Mouse (Mus musculus) megakaryocyte, embryonic 14.5 days (primary cell): Measurements from ENCODE around the gene Ubash3a. TPM values are rescaled to one million over a fixed set of nuclear protein-coding genes. Genes with fewer than 3 reads are reported as not detected.

ENCODE experiments used
- H3K27me3 ChIP-seq: replicated peaks from 2 replicates; pipeline ENCODE3; 2012; ENCODE audit warnings: inconsistent platforms
- H3K36me3 ChIP-seq: replicated peaks from 2 replicates; pipeline ENCODE3; 2012; ENCODE audit warnings: low read length, inconsistent platforms, mixed read lengths
- H3K4me1 ChIP-seq: 2 replicates; pipeline ENCODE4 v1.6.1; 2012; ENCODE audit warnings: inconsistent platforms
- H3K4me3 ChIP-seq: replicated peaks from 2 replicates; pipeline ENCODE3; 2012; ENCODE audit warnings: moderate library complexity, mild to moderate bottlenecking, inconsistent platforms
- H3K9me3 ChIP-seq: 2 replicates; pipeline ENCODE4 v1.6.1; 2012; ENCODE audit warnings: inconsistent platforms
- FLI1 ChIP-seq: IDR thresholded peaks from 2 replicates; pipeline ENCODE4 v1.6.1; 2012; ENCODE audit warnings: low read length, inconsistent platforms, mixed read lengths
- GATA1 ChIP-seq: IDR thresholded peaks from 3 replicates; pipeline ENCODE4 v1.6.1; 2012; ENCODE audit warnings: mixed read lengths, low read length, inconsistent platforms, borderline replicate concordance
- polyA plus RNA-seq: library from polyadenylated mRNA; stranded (reverse); fragments of >175 nt; gene quantifications from 2 replicates; pipeline ENCODE4 v1.2.3, GENCODE M21; 2012; ENCODE audit warnings: low replicate concordance; ENCODE audit not compliant: insufficient read depth

Ubash3a gene
- polyA plus RNA-seq, result 45.2 and 56.2 TPM in 2 replicates

- H3K9me3 ChIP-seq, result no peaks in the 10 kb centered on the region
- H3K4me3 ChIP-seq, result peak within 1 kb of the TSS; percentile 92
- TF ChIP-seq GATA1 (no peak), FLI1 (no peak)
- peaks cover 75% of the 10 kb centered on the region for H3K4me1 ChIP-seq
- H3K36me3 ChIP-seq, result peaks cover 33% of the 10 kb centered on the region
- H3K27me3 ChIP-seq, result no peaks in the 10 kb centered on the region
Measured at GRCm38 (mm10) chr17:31207771-31208334, at the start of gene Ubash3a. Gene Ubash3a, plus strand, starts transcription at chr17:31207873.

- H3K9me3 ChIP-seq, result peaks cover 38% of the 10 kb centered on the region
- TF ChIP-seq GATA1, result no peak
- TF ChIP-seq FLI1, result no peak
- H3K4me1 ChIP-seq, result peaks cover 21% of the 10 kb centered on the region
- H3K27me3 ChIP-seq, result peaks cover 27% of the 10 kb centered on the region
- no peaks in the 10 kb centered on the region for H3K36me3 ChIP-seq
- no peak overlapping the region for H3K4me3 ChIP-seq
Measured at GRCm38 (mm10) chr17:31157921-31158320, 49.8 kb upstream of the Ubash3a start.

- peaks cover 9% of the 10 kb centered on the region for H3K4me1 ChIP-seq
- TF ChIP-seq GATA1 (no peak), FLI1 (no peak)
- no peaks in the 10 kb centered on the region for H3K36me3 ChIP-seq
- no peak overlapping the region for H3K4me3 ChIP-seq
- peaks cover 38% of the 10 kb centered on the region for H3K9me3 ChIP-seq
- H3K27me3 ChIP-seq, result peaks cover 37% of the 10 kb centered on the region
Measured at GRCm38 (mm10) chr17:31160291-31160690, 47.4 kb upstream of the Ubash3a start.

GRCm38 (mm10) chr17:31162607-31163006 lies 45.1 kb upstream of the Ubash3a start:
- TF ChIP-seq FLI1 (no peak), GATA1 (no peak)
- Histone ChIP-seq H3K9me3 (peaks cover 33% of the 10 kb centered on the region), H3K36me3 (no peaks in the 10 kb centered on the region), H3K27me3 (peaks cover 55% of the 10 kb centered on the region), H3K4me1 (peaks cover 9% of the 10 kb centered on the region), H3K4me3 (no peak overlapping the region)

- H3K4me3 ChIP-seq, result no peak overlapping the region
- no peaks in the 10 kb centered on the region for H3K36me3 ChIP-seq
- peaks cover 57% of the 10 kb centered on the region for H3K27me3 ChIP-seq
- peaks cover 21% of the 10 kb centered on the region for H3K9me3 ChIP-seq
- peaks cover 9% of the 10 kb centered on the region for H3K4me1 ChIP-seq
- TF ChIP-seq GATA1 (no peak), FLI1 (no peak)
Measured at GRCm38 (mm10) chr17:31163821-31164220, 43.9 kb upstream of the Ubash3a start.

- H3K27me3 ChIP-seq, result peaks cover 62% of the 10 kb centered on the region
- H3K9me3 ChIP-seq, result peaks cover 8% of the 10 kb centered on the region
- no peaks in the 10 kb centered on the region for H3K36me3 ChIP-seq
- TF ChIP-seq FLI1 (no peak), GATA1 (no peak)
- peaks cover 9% of the 10 kb centered on the region for H3K4me1 ChIP-seq
- H3K4me3 ChIP-seq, result no peak within 1 kb of the TSS
Measured at GRCm38 (mm10) chr17:31165127-31165526, 42.5 kb upstream of the Ubash3a start, which contains the start of gene Tff1. Gene Tff1, minus strand, starts transcription at chr17:31165277.

GRCm38 (mm10) chr17:31169796-31170195 lies 37.9 kb upstream of the Ubash3a start:
- TF ChIP-seq FLI1, result no peak
- no peak for TF ChIP-seq GATA1
- Histone ChIP-seq H3K27me3 (peaks cover 48% of the 10 kb centered on the region), H3K36me3 (no peaks in the 10 kb centered on the region), H3K4me1 (0 out of 2 replicates have a peak, but pooled peaks cover 4% of the 10 kb centered on the region), H3K4me3 (no peak overlapping the region), H3K9me3 (peaks cover 5% of the 10 kb centered on the region)

- peaks cover 34% of the 10 kb centered on the region for H3K27me3 ChIP-seq
- H3K4me3 ChIP-seq, result no peak overlapping the region
- TF ChIP-seq GATA1 (no peak), FLI1 (no peak)
- peaks cover 5% of the 10 kb centered on the region for H3K9me3 ChIP-seq
- no peaks in the 10 kb centered on the region for H3K36me3 ChIP-seq
- peaks cover 17% of the 10 kb centered on the region for H3K4me1 ChIP-seq
Measured at GRCm38 (mm10) chr17:31176321-31176720, 31.4 kb upstream of the Ubash3a start.

- TF ChIP-seq GATA1 (no peak), FLI1 (no peak)
- H3K9me3 ChIP-seq, result no peaks in the 10 kb centered on the region
- peaks cover 20% of the 10 kb centered on the region for H3K4me1 ChIP-seq
- peaks cover 29% of the 10 kb centered on the region for H3K27me3 ChIP-seq
- H3K4me3 ChIP-seq, result no peak overlapping the region
- no peaks in the 10 kb centered on the region for H3K36me3 ChIP-seq
Measured at GRCm38 (mm10) chr17:31181490-31181889, 26.2 kb upstream of the Ubash3a start.

GRCm38 (mm10) chr17:31183180-31183974 lies 24.3 kb upstream of the Ubash3a start:
- Histone ChIP-seq H3K36me3 (peaks cover 3% of the 10 kb centered on the region), H3K4me3 (no peak overlapping the region), H3K4me1 (peaks cover 25% of the 10 kb centered on the region), H3K27me3 (peaks cover 25% of the 10 kb centered on the region), H3K9me3 (no peaks in the 10 kb centered on the region)
- no peak for TF ChIP-seq GATA1
- no peak for TF ChIP-seq FLI1
